In the genomic region with DNA sequence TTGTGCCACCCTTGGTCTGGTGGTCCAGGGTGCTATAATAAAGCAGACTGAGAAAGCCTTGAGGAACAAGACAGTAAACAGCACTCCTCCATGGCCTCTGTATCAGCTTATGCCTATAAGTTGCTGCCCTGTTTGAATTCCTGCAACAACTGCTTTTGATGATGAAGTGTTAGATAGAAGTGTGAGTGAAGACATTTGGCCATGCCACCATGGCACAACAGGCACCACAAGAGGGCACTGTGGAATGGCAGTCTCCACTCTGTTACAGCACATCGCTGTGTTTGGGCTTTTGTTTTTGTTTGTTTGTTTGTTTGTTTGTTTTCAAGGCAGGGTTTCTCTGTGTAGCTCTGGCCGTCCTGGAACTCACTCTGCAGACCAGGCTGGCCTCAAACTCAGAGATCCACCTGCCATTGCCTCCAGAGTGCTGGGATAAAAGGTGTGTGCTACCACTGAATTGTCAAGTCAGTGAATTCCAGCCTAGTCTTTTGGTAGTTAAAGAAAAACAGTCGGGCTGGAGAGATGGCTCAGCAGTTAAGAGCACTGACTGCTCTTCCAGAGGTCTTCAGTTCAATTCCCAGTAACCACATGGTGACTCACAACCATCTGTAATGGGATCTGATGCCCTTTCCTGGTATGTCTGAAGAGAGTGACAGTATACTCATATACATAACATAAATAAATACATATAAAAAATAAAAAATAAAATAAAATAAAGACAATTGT, we compare ENCODE assay signal across 7 mouse cellular contexts. TPM values are rescaled to one million over a fixed set of nuclear protein-coding genes. Genes with fewer than 3 reads are reported as not detected.
DNase-seq lines count a peak whose midpoint lies in the region; ATAC-seq and TF ChIP-seq lines count a peak whose summit lies in the region.

No protein-coding gene starts in this region.

- no peak overlapping the region for H3K9ac ChIP-seq in ES-Bruce4 (ENCODE audit: low read depth, poor library complexity, severe bottlenecking)
- H3K9ac ChIP-seq in midbrain, embryonic 11.5 days (ENCODE audit: low read length): no peak overlapping the region

- H3K9me3 ChIP-seq in ES-Bruce4 (replicated peaks; ENCODE audit: control insufficient read depth, insufficient read depth, low read length, poor library complexity, severe bottlenecking): no peaks in the 10 kb centered on the region
- H3K9me3 ChIP-seq in midbrain, embryonic 11.5 days (ENCODE audit: control insufficient read depth, low read length): no peaks in the 10 kb centered on the region

- H3K27ac ChIP-seq in left cerebral cortex, adult 2 months: no peak overlapping the region
- H3K27ac ChIP-seq in ES-Bruce4 (ENCODE audit: insufficient read depth, low read length): no peak overlapping the region
- no peak overlapping the region for H3K27ac ChIP-seq in midbrain, embryonic 11.5 days (ENCODE audit: low read depth, low read length)

- DNase-seq in left cerebral cortex, adult 2 months (ENCODE audit: extremely low spot score in 1 of 2, low spot score in 2 of 2): peak in 1 of 2 experiments; percentile 44
- DNase-seq in left cerebral cortex, postnatal 4 days: no peak
- DNase-seq in adrenal gland, postnatal 25 days: peak; percentile 49
- peak; percentile 60 to 87 for DNase-seq in kidney, postnatal 36 days
- peak; percentile 22 to 27 for DNase-seq in thymus, postnatal 36 days
- no peak for DNase-seq in midbrain, embryonic 11.5 days (ENCODE audit: low spot score, missing footprints)

- 57% methylated on average over 3 of the region's 3 CpGs for WGBS in midbrain, embryonic 11.5 days

- TF ChIP-seq CTCF in left cerebral cortex, adult 2 months (IDR thresholded peaks at IDR 0.05): peak; percentile 80
- peak; percentile 51 for TF ChIP-seq CTCF in ES-Bruce4 (IDR thresholded peaks at IDR 0.05; ENCODE audit: low read depth, low read length)

- TF ChIP-seq POLR2A in ES-Bruce4 (IDR thresholded peaks at IDR 0.05; ENCODE audit: insufficient read depth, low read length): no peak

- intact Hi-C loops in left cerebral cortex, adult 2 months (cut with DNase I): loop anchor here (2.0 kb wide), 1 partner anchor 50 kb away; no protein-coding TSS in a partner anchor
- intact Hi-C loops in left cerebral cortex, postnatal 4 days (cut with DNase I): no loop called here

- no peak overlapping the region for H3K4me2 ChIP-seq in midbrain, embryonic 11.5 days

- no peak for TF ChIP-seq EP300 in ES-Bruce4 (IDR thresholded peaks at IDR 0.05; ENCODE audit: insufficient read depth, low read depth, low read length)

- no peaks in the 10 kb centered on the region for H3K4me1 ChIP-seq in ES-Bruce4 (ENCODE audit: control insufficient read depth, insufficient read depth, low read length)
- H3K4me1 ChIP-seq in midbrain, embryonic 11.5 days (ENCODE audit: control insufficient read depth, insufficient read depth, low read length): no peaks in the 10 kb centered on the region

- ATAC-seq in midbrain, embryonic 11.5 days (ENCODE audit: low FRiP score): no peak

- H3K36me3 ChIP-seq in ES-Bruce4 (ENCODE audit: control insufficient read depth, insufficient read depth, low read length, poor library complexity, severe bottlenecking): no peaks in the 10 kb centered on the region
- no peaks in the 10 kb centered on the region for H3K36me3 ChIP-seq in midbrain, embryonic 11.5 days (ENCODE audit: control insufficient read depth, insufficient read depth, low read length)

- no peaks in the 10 kb centered on the region for H3K27me3 ChIP-seq in ES-Bruce4 (ENCODE audit: control insufficient read depth, insufficient read depth, low read length, poor library complexity, severe bottlenecking)
- no peaks in the 10 kb centered on the region for H3K27me3 ChIP-seq in midbrain, embryonic 11.5 days (ENCODE audit: control insufficient read depth, insufficient read depth, low read length)

- H3K4me3 ChIP-seq in left cerebral cortex, adult 2 months: no peak overlapping the region
- H3K4me3 ChIP-seq in ES-Bruce4 (ENCODE audit: low read depth, low read length): no peak overlapping the region
- no peak overlapping the region for H3K4me3 ChIP-seq in midbrain, embryonic 11.5 days (ENCODE audit: low read depth, low read length)

RNA-seq across cellular contexts. Expression of a gene that starts 13.9 kb away (rescaled TPM):
- total RNA-seq in left cerebral cortex, adult 2 months (2021): 10 to 100 TPM; 37.6 to 49.7 TPM
- total RNA-seq in left cerebral cortex, postnatal 4 days (2021): 10 to 100 TPM; 21.1 to 21.8 TPM
- polyA plus RNA-seq in ES-Bruce4 (2011; ENCODE audit: insufficient read depth, insufficient read length, low read depth, missing spikeins): 45.1 and 46.3 TPM in 2 replicates
- 30.3 and 53.3 TPM in 2 replicates for total RNA-seq in adrenal gland, postnatal 25 days (2021)
- polyA plus RNA-seq in midbrain, embryonic 11.5 days (2014; fragmentation: Nextera tagmentation; extraction: Ambion mirVana): 41.9 and 45.9 TPM in 2 replicates

Comparison
In these comparisons a context has a peak if more than half of its experiments do, and no peak if none do; other contexts are left out.
1. DNase-seq: peak in adrenal gland, postnatal 25 days (single experiment), kidney, postnatal 36 days (2 of 2) and thymus, postnatal 36 days (2 of 2); none in left cerebral cortex, postnatal 4 days (single experiment) and midbrain, embryonic 11.5 days (single experiment).